Mouse (Mus musculus) cerebellum, postnatal 25 days (tissue): ENCODE results near the gene Fxr2.
"Not testable (repeated sequence)": the region's sequence is repeated elsewhere in the genome, so short reads cannot be mapped to it uniquely, and the experiment has no call there.

Source experiments
- DNase-seq, 2 experiments: peaks; one replicate each; pipeline ENCODE4 v3.0.0; 2021; ENCODE audit warnings: mixed read lengths in 2 of 2

Gene Fxr2

GRCm38 (mm10) chr11:69685526-69686148 lies 52.8 kb downstream of the Fxr2 start, which contains the start of gene Tnfsf13:
Gene Tnfsf13 (minus strand): TSS chr11:69685784.
- DNase-seq = peak; percentile 86 to 88

- peak; percentile 88 to 91 for DNase-seq
These were observed 53.6 kb downstream of the Fxr2 start for GRCm38 (mm10) chr11:69686377-69686776.

- peak in 1 of 2 experiments; percentile 50 for DNase-seq
These were observed 54.3 kb downstream of the Fxr2 start for GRCm38 (mm10) chr11:69687061-69687460.

GRCm38 (mm10) chr11:69689891-69690290 lies 57.1 kb downstream of the Fxr2 start:
- DNase-seq = no peak

- no peak for DNase-seq
These were observed 59.5 kb downstream of the Fxr2 start for GRCm38 (mm10) chr11:69692196-69692811.

GRCm38 (mm10) chr11:69692863-69693262 lies 60.1 kb downstream of the Fxr2 start:
- DNase-seq = no peak

GRCm38 (mm10) chr11:69693421-69693965 lies 60.7 kb downstream of the Fxr2 start:
- DNase-seq = no peak

- no peak for DNase-seq
These were observed 62.2 kb downstream of the Fxr2 start for GRCm38 (mm10) chr11:69695046-69695360.

- peak; percentile 78 to 79 for DNase-seq
These were observed 62.8 kb downstream of the Fxr2 start, which contains the start of the genes Tnfsf12 and Tnfsfm13 for GRCm38 (mm10) chr11:69695361-69696181. Gene Tnfsf12 (minus strand): TSS chr11:69695849. Gene Tnfsfm13 (minus strand): TSS chr11:69696098.

- no peak for DNase-seq
These were observed 64.6 kb downstream of the Fxr2 start for GRCm38 (mm10) chr11:69697396-69697795.

GRCm38 (mm10) chr11:69698574-69698973 lies 65.8 kb downstream of the Fxr2 start:
- DNase-seq = no peak

- no peak for DNase-seq
These were observed 66.8 kb downstream of the Fxr2 start for GRCm38 (mm10) chr11:69699595-69699994.

- DNase-seq = not testable (repeated sequence)
These were observed 70.1 kb downstream of the Fxr2 start for GRCm38 (mm10) chr11:69702886-69703285.
